Mouse (Mus musculus): ENCODE results near the gene Hid1.

Hid1 gene

GRCm38 (mm10) chr11:115374695-115375425 lies 7.3 kb upstream of the Hid1 start:
- DNase-seq (ENCODE audit: low spot score): no peak

GRCm38 (mm10) chr11:115373805-115374694 lies 6.5 kb upstream of the Hid1 start:
- DNase-seq (ENCODE audit: low spot score): peak; percentile 46

GRCm38 (mm10) chr11:115372737-115373136 lies 5.2 kb upstream of the Hid1 start:
- DNase-seq (ENCODE audit: low spot score): no peak

GRCm38 (mm10) chr11:115372015-115372414 lies 4.5 kb upstream of the Hid1 start:
- no peak for DNase-seq (ENCODE audit: low spot score)

- DNase-seq (ENCODE audit: low spot score): no peak
Measured at GRCm38 (mm10) chr11:115371354-115371753, 3.8 kb upstream of the Hid1 start.

DNA sequence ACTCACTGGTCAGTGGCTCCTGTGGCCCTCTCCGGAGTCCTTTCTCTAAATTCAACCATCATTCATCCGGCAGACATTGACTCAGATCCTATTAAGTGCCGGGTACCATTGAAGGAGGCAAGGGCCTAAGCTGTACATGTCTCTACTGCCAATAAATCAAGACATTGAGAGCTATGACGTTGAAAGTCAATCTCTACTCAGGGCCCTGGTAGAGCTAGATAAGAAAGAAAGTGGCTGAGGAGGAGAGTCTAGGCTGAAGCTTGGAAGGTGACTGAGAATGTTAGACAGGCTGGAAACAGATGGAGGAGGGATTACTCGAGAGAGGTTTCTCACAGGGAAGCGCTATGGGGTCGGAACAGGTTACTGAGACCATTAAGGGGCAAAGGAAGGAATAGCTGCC lies 2.8 kb upstream of the Hid1 start:
- DNase-seq (ENCODE audit: low spot score): no peak

GRCm38 (mm10) chr11:115366706-115367394 lies 706 bp downstream of the Hid1 start:
- DNase-seq (ENCODE audit: low spot score): no peak

DNA sequence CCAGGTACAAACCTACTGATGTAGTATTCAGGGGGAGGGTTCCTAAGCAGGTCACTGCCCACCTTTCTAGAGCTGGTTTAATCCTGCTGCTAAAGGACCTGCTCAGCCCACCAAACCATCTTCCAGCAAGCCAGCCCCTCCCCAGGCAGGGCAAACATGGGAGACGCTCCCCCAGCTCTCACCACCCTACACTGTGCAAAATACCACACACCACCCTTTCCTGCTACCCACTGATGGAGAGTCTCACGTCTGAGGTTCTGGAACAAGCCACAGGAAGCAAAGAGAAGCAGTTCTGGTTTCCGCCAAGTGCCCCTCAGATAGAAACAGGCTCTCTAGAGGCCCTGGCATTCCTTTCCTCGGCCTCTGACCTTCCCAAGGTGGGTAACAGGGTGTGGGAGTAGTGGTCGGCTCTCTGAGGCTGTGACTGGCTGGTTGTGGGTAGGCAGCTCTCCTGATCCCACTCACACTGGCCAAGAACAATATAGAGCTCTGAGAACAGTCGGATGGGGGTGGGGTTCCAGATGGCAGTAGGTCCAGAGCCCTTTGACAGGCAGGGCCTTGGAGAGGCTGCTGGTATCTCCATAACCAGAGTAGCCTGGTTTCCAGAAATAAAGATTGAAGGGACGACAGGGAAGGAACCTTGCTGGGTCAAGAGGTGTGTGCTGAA lies 1.4 kb downstream of the Hid1 start:
- no peak for DNase-seq (ENCODE audit: low spot score)

DNA sequence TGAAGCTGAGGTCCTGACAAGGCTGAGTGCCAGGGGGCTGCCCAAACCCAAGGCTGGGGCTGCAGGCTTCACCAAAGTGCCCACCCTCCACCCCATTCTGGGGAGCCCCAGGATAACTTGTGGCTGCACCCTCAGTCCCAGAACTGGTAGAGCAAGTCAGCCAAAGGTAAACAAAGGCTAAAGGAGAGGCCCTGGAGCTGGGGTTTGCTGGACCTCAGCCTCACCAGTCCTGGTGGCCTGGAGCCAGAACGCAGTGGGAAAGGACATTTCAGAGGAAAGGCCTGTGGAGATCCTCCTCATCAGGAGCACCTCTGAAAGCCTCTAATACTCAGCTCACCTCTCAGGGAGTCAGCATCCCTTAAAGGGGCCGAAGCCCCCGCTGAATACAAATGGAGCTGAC lies 3.4 kb downstream of the Hid1 start:
- DNase-seq (ENCODE audit: low spot score): no peak

DNA sequence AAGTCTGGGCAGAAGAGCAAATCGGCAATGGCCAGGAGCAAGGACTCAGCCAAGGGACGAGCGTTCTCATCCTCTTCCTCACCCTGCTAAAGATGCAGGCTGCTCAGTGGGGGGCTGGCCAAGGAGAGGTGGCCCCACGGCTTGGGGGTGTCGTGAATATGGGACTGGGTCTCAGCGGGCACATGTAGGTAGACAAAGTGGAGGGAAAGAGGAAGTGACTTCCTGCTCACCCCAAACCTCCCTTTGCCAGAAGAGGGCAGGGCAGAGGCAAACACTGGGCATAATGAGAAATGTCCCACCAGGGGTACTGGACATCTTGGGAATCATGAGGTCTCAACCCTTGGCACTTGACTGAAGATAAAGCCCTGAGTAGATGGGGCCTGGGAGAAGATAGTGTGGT lies 7.8 kb downstream of the Hid1 start:
- DNase-seq (ENCODE audit: low spot score): no peak

DNA sequence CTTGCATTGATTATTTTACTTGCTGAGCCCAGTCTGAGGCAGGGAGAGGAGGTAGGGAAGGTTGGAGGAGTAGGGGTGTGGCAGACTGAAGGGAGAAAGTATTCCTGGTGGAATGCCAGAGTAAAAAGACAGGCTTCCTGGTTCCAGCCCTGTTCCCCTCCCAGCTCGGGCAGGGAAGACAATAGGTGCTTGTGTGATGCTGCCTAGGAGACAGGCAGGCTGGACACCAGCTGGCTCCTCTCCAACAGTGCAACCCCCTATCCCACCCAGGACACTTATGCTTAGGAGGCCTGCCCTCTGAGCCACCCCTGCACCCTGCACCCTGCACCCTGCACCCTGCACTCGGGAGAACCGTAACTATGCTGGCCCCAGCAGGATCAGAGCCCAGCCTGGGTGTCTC lies 8.3 kb downstream of the Hid1 start:
- DNase-seq (ENCODE audit: low spot score): no peak

GRCm38 (mm10) chr11:115358468-115358867 lies 9.1 kb downstream of the Hid1 start:
- DNase-seq (ENCODE audit: low spot score): peak; percentile 64

DNA sequence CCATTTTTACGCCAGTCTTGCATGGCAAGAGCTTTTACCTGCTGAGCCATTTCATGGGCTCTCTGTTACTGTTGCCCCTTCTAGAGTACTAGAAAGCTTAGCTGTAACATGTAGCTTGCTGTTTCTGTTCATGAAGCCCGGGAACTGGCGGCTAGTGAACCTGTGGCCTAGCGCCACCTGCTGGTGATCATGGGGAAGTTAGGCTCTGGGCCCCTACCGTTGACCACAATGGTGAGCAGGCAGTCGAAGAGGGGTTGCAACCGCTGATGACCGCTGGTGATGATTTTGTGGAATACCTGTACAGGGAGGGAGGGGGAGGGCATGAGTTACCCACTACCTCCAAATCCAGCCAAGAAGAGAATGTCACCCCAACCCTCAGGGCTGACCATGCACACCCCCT lies 13.4 kb downstream of the Hid1 start:
- peak; percentile 49 for DNase-seq (ENCODE audit: low spot score)

DNA sequence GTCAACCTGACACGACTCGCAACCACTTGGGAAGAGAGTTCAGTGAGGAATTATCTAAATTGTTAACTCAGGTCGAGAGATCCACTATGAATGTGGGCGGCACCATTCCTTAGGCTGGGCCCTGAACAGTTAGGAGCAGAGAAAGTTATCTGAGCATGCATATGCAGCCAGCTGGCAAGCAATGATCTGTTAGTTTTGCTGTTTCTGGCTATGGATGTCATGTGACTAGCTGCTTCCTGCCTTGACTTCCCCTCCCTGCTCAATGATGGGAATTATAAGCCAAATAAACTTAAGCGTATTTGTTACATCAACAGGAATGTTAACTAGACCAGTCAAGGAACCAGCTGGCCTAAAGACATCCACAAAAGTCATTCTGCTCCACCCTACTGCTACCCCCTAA lies 14.2 kb downstream of the Hid1 start:
- DNase-seq (ENCODE audit: low spot score): no peak

GRCm38 (mm10) chr11:115349976-115350375 lies 17.6 kb downstream of the Hid1 start:
- no peak for DNase-seq (ENCODE audit: low spot score)

DNA sequence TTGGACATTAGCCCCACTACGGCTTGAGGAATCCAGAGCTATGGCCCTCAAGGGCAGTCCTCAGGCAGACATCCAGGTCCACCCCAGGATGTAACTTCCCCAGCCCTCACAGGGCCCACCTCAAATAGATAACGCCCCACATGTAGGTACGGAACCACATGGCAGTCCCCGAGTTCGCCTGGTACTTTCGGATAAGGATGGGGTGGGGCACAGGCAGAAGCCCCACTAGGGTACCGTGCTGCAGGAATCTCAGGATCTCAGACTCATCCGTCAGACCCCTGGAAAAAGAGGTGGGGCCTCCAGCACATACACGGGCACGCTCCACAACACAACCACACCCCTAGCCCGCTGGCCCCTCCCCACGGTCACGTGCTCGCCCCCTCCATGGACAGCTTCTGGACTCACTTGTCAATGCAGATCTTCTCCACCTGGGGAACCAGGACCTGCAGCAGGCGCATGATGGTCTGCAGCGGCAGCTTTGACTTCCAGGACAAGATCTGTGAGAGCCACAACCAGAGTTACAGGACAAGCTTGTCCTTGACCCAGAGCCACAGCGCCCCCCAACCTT lies 18.8 kb downstream of the Hid1 start:
- DNase-seq (ENCODE audit: low spot score): no peak

DNA sequence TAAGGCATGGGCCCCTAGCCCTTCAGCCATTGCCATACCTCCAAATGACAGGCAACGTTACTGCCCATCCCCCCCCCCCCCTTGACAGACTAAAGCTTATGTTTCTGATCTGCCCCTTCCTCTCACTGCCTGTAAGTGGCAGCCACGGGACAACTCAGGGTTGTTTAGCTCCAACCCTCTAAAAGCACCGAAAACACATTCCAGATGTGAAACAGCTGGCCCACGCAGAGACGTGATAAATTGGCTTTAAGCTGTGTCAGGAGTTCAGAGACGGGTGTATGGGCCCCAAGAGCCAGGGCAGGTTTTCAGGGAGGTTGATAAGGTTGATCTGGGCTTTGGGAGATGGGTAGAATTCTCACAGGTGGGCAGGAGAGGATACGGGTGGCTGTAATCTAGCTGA lies 22.0 kb downstream of the Hid1 start:
- no peak for DNase-seq (ENCODE audit: low spot score)

- no peak for DNase-seq (ENCODE audit: low spot score)
Measured at GRCm38 (mm10) chr11:115344967-115345366, 22.6 kb downstream of the Hid1 start.

GRCm38 (mm10) chr11:115341866-115342265 lies 25.7 kb downstream of the Hid1 start:
- DNase-seq (ENCODE audit: low spot score): no peak

GRCm38 (mm10) chr11:115341246-115341645 lies 26.3 kb downstream of the Hid1 start:
- no peak for DNase-seq (ENCODE audit: low spot score)

GRCm38 (mm10) chr11:115337826-115338225 lies 29.7 kb downstream of the Hid1 start:
- no peak for DNase-seq (ENCODE audit: low spot score)

DNA sequence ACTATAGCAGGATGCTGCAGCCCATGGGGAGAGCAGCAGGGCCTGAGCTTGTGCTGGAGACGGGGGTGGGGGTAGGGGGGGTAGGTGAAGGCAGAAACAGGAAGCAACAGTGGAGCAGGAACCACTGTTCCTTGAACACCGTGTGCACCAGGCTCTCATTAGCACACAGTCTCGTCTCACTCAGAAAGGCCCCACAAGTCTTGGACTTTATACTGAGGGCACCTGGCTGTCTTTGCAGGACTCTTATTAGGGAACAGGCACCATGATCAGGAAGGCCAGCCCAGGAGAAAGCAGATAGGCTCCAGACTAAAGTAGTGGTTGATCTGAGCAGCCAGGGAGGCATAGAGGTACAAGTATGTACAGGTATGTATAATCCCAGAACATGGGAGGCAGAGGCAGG lies 30.2 kb downstream of the Hid1 start:
- no peak for DNase-seq (ENCODE audit: low spot score)
